Mouse (Mus musculus) kidney, adult 2 months (tissue): ENCODE results near the gene Ankrd6.

Source experiments
- CTCF ChIP-seq: fragments of 200-500 bp; conservative IDR thresholded peaks from 2 replicates; pipeline ENCODE4 v1.5.1; 2011; ENCODE audit warnings: low read depth, mild to moderate bottlenecking, control low read depth, low read length, moderate library complexity, mixed read lengths; ENCODE audit not compliant: insufficient read depth, insufficient read length
- POLR2A ChIP-seq: fragments of 200-500 bp; IDR thresholded peaks from one replicate; pipeline ENCODE4 v1.6.1; 2011; ENCODE audit warnings: low read depth, low read length, control low read depth

DNA sequence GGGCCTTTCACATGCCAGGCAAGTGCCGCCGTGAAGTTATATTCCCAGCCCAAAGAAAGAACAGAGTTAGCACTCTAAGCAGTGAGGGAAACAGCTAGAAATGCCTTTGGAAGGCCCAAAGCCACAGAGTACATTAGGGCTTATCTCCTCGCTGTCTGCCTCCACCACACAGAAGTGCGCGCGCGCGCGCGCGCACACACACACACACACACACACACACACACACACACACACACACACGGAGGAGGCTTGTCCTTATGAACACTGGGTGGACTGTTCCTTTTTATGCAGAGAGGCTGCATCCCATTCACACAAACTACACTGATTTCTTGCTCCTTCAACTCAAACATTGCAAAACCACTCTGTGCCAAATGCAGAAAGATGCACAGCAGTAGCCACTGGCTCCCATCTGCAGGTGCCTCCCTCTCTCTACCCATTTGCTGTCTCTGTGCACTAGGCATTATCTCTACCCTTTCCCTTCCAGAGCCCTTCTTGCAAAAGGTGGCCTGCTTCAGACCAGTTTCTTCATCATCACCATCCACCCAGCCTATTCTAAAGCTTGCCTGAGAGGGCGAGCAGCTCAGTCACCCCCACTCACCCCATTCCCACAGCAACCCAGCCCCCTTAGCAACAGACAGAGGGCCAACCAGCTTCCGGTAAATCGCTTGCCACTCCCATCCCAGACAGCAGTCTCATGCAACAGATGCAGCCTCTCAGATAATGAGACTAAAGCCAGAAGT is 88.5 kb downstream of the Ankrd6 start:
- TF ChIP-seq POLR2A, result no peak
- no peak for TF ChIP-seq CTCF
